Mouse (Mus musculus) megakaryocyte, embryonic 14.5 days (primary cell): ENCODE measurements around the gene Ttc21a. TPM values are rescaled to one million over a fixed set of nuclear protein-coding genes. Genes with fewer than 3 reads are reported as not detected.

Experiments
- H3K27me3 ChIP-seq: replicated peaks from 2 replicates; pipeline ENCODE3; 2012; ENCODE audit warnings: inconsistent platforms
- H3K36me3 ChIP-seq: replicated peaks from 2 replicates; pipeline ENCODE3; 2012; ENCODE audit warnings: low read length, inconsistent platforms, mixed read lengths
- H3K4me1 ChIP-seq: 2 replicates; pipeline ENCODE4 v1.6.1; 2012; ENCODE audit warnings: inconsistent platforms
- H3K4me3 ChIP-seq: replicated peaks from 2 replicates; pipeline ENCODE3; 2012; ENCODE audit warnings: moderate library complexity, mild to moderate bottlenecking, inconsistent platforms
- H3K9me3 ChIP-seq: 2 replicates; pipeline ENCODE4 v1.6.1; 2012; ENCODE audit warnings: inconsistent platforms
- FLI1 ChIP-seq: IDR thresholded peaks from 2 replicates; pipeline ENCODE4 v1.6.1; 2012; ENCODE audit warnings: low read length, inconsistent platforms, mixed read lengths
- GATA1 ChIP-seq: IDR thresholded peaks from 3 replicates; pipeline ENCODE4 v1.6.1; 2012; ENCODE audit warnings: mixed read lengths, low read length, inconsistent platforms, borderline replicate concordance
- polyA plus RNA-seq: library from polyadenylated mRNA; stranded (reverse); fragments of >175 nt; gene quantifications from 2 replicates; pipeline ENCODE4 v1.2.3, GENCODE M21; 2012; ENCODE audit warnings: low replicate concordance; ENCODE audit not compliant: insufficient read depth

Gene Ttc21a
- polyA plus RNA-seq, 1 experiment: 0.26 TPM

DNA sequence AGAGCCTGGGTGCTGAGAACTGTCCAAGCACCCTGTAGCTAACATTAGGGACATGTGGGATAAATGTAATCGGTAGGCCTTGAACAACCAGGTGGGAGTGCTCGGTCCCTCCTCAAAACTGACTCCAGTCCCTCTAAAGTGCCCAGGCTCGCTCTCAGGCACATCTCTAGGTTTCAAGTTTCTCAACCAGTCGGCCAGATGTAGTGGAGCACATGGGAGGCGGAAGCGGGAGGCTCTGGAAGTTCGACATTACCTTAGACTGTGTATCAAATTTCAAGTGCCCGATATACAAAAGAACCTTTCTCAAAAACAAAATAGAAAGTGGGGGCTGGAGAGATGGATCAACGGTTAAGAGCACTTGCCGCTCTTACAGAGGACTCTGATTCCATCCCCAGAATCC lies 2.2 kb downstream of the Ttc21a start:
- TF ChIP-seq GATA1 (no peak), FLI1 (no peak)
- no peak overlapping the region for H3K4me3 ChIP-seq
- H3K9me3 ChIP-seq: no peaks in the 10 kb centered on the region
- H3K27me3 ChIP-seq: peaks cover 13% of the 10 kb centered on the region
- peaks cover 83% of the 10 kb centered on the region for H3K4me1 ChIP-seq
- peaks cover 4% of the 10 kb centered on the region for H3K36me3 ChIP-seq

DNA sequence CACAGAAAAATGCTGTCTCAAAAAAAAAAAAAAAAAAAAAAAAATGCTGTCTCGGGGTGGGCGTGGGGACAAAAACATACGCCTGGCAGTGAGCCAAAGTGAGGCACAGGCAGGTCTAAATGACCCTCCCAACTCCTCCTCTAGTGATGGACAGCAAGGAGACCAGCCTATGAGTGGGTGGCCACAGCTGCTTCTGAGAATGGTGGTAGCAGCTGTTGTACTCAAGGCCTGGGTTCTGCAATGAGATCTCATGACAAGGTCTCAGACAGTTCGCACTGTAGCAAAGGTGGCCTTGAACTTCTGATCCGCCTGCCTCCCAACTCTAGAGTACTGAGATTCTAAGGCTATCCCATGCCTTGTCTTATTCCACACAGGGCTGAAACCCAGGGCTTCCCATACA lies 4.0 kb downstream of the Ttc21a start:
- Histone ChIP-seq H3K9me3 (no peaks in the 10 kb centered on the region), H3K4me1 (peaks cover 89% of the 10 kb centered on the region), H3K27me3 (peaks cover 13% of the 10 kb centered on the region), H3K36me3 (no peaks in the 10 kb centered on the region), H3K4me3 (no peak overlapping the region)
- TF ChIP-seq GATA1: no peak
- TF ChIP-seq FLI1: no peak

DNA sequence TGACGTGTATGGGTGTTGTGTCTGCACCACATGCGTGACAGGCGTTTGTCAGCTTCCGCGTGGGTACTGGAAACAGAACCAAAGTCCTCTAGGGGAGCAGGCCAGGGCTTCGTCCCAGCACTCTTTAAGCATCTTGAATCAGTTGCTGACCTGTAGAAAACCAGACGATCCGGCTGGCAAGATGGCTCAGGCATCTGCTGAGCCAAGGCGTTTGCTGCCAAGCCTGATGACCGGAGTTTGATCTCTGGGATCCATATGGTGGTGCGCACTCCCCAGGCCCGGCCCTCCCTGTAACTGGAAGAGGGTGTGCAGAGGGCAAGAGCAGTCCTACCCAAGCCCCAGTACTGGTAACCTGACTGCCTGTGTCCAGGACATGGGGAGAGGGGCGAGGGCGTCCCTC lies 4.5 kb downstream of the Ttc21a start:
- no peak overlapping the region for H3K4me3 ChIP-seq
- H3K9me3 ChIP-seq: no peaks in the 10 kb centered on the region
- H3K4me1 ChIP-seq: peaks cover 89% of the 10 kb centered on the region
- H3K27me3 ChIP-seq: peaks cover 15% of the 10 kb centered on the region
- H3K36me3 ChIP-seq: no peaks in the 10 kb centered on the region
- TF ChIP-seq FLI1: no peak
- TF ChIP-seq GATA1: no peak

DNA sequence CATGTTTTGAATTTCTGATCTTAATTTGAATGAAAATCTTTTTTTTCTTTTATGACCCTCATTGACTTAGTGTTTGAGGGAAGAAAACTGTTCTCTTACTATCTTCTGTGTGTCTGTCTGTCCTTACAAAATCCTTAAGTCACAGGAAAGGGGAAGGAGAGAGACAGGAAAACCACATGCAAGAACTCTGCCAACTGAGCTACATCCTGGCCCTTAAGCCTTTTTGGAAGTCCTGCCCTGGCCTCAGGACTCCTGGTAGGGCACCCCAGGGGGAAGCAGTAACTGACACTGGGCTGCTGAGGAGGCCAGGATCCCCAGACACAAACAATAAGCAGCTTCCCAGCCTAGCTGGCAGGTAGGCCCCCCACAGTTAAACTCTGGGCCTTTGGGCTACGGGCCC lies 5.9 kb downstream of the Ttc21a start:
- no peak for TF ChIP-seq GATA1
- no peak for TF ChIP-seq FLI1
- peaks cover 12% of the 10 kb centered on the region for H3K27me3 ChIP-seq

DNA sequence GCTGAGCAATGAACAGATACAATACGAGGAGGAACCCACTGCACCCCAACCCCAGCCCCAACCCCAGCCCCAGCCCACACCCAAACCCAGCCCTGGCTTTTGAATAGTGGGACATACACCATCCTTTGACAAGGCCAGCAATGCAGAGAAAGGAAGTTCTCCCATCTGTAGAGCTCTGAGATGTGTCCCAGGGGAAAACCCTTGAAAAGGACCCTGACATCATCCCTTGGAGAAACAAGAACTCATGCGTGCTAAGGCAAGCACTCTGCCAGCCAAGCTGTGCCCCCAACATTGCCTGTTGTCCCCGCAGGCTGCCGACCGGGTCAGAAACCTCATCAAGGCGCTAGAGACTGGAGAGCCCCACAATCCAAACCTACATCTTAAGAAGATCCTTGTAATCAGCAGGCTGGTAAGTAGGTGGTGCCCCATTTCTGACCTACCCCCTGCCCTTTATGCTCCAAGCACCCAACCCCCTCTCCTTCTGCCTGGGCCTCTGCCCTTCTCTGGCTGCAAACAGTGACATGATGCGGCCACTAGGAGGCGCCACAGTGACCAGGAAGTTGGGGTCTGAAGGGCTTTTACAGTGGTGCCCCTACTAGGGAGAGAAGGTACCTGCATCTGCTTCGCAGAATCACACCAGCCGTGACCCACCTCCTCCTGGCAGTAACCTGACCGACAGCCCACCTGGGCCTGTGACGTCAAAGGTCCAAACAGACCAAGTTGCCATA lies 7.9 kb downstream of the Ttc21a start:
- TF ChIP-seq FLI1: no peak
- TF ChIP-seq GATA1: no peak
- H3K4me1 ChIP-seq: peaks cover 83% of the 10 kb centered on the region
- H3K9me3 ChIP-seq: no peaks in the 10 kb centered on the region
- no peaks in the 10 kb centered on the region for H3K36me3 ChIP-seq
- peaks cover 5% of the 10 kb centered on the region for H3K27me3 ChIP-seq
- H3K4me3 ChIP-seq: no peak overlapping the region

More for the DNA sequence above, 5.9 kb downstream of the Ttc21a start:
- H3K4me1 ChIP-seq: peaks cover 79% of the 10 kb centered on the region
- no peaks in the 10 kb centered on the region for H3K9me3 ChIP-seq
- no peaks in the 10 kb centered on the region for H3K36me3 ChIP-seq
- H3K4me3 ChIP-seq: peak overlapping the region; percentile 71

DNA sequence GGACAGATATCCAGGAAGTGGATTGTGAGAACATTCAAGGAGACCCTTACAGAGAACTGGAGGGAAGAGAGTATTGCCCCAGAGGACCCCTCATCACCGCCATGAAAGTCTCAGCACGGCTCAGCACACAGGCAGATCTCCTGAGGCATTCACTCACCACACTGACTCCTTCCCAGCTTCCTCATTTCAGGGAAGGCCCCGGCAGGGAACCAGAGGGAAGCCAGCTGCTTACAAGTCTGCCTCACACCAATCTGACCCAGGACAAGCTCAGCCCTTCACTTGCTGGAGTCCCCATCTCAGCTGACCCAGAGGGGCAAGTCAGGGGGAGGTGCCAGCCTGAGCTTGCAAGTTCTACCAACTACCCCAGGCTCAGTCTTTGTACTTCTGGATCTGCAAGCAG lies 11.4 kb downstream of the Ttc21a start:
- Histone ChIP-seq H3K9me3 (no peaks in the 10 kb centered on the region), H3K27me3 (peaks cover 19% of the 10 kb centered on the region), H3K4me3 (no peak overlapping the region), H3K36me3 (no peaks in the 10 kb centered on the region), H3K4me1 (peaks cover 56% of the 10 kb centered on the region)
- TF ChIP-seq GATA1 (no peak), FLI1 (no peak)

DNA sequence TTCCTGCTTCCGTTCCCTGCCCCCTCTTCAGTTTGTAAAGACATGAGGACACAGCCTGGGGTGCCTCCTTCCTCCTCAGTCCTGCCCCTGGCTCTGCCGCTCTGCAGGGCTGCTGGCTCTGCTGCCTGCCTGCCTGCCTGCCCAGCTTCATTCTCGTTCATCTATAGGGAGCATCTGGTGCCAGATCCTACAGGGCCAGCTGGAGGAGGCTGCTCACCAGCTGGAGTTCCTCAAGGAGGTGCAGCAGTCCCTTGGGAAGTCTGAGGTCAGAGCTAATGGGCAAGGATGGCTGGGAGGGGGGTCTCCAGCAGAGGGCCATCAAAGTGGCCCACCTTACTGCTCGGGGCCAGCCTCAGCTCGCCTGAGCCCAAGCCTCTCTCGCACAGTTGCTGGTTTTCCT lies 13.0 kb downstream of the Ttc21a start:
- peaks cover 22% of the 10 kb centered on the region for H3K27me3 ChIP-seq
- peaks cover 59% of the 10 kb centered on the region for H3K4me1 ChIP-seq
- peaks cover 3% of the 10 kb centered on the region for H3K36me3 ChIP-seq
- H3K9me3 ChIP-seq: no peaks in the 10 kb centered on the region
- TF ChIP-seq FLI1 (no peak), GATA1 (no peak)
- no peak overlapping the region for H3K4me3 ChIP-seq

DNA sequence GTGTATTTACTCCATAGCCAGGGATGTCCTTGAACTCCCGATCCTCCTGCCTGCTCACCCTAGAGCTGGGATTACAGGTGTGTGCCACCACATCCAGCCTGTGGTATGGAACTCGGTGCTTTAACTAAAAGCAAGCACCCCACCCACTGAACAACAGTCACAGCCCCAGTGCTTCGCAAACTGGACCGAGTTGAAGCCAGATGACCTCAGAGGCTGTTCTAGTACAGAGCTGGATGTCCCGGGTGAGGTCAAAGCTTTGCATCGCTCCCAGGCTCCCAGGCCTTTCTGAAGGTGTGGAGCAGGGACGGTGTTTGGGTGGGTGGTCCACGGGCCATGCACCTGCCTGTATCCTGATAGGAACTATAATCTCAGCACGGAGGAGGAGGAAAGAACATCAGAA lies 14.0 kb downstream of the Ttc21a start:
- Histone ChIP-seq H3K36me3 (peaks cover 3% of the 10 kb centered on the region), H3K27me3 (peaks cover 22% of the 10 kb centered on the region), H3K9me3 (no peaks in the 10 kb centered on the region), H3K4me1 (peaks cover 59% of the 10 kb centered on the region), H3K4me3 (no peak overlapping the region)
- TF ChIP-seq GATA1 (no peak), FLI1 (no peak)

DNA sequence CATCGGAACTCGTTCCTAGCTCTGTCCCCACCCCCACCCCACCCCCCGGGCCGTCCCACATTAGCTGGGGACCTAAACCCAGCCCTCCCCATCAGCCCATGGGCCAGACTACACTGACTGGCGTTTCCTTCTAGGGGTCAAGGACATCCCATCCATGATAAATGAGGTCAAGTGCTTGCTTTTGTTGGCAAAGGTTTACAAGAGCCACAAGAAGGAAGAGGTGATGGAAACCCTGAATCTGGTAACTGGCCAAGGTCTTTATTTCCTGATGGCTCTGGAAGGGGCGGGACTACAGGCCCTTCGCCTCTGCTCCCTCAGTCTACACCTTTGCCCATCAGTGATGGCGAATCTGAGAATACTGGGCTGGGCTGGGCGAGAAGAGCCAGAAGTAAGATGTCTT lies 21.4 kb downstream of the Ttc21a start:
- no peaks in the 10 kb centered on the region for H3K9me3 ChIP-seq
- H3K4me1 ChIP-seq: peaks cover 61% of the 10 kb centered on the region
- H3K27me3 ChIP-seq: peaks cover 19% of the 10 kb centered on the region
- TF ChIP-seq FLI1 (no peak), GATA1 (no peak)
- H3K36me3 ChIP-seq: peaks cover 3% of the 10 kb centered on the region
- H3K4me3 ChIP-seq: no peak overlapping the region

DNA sequence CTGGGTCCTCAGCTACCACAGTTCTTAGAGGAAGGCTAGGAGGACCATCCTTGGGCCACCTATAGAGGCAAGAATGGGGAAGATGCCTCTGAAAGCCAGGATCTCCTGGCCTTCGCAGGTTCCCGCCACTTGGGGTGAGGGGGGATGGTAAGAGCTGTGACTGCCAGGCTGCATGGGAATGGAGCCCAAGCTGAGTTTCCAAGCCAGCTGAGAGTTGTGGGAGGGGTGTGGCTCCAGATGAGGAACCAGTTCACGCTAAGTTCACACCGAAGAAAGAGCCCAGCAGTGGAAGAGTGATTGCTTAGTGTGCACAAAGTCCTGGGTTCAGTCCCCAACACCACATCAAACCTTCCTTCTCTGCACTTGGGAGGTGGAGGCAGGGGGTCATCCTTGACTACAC lies 24.8 kb downstream of the Ttc21a start:
- Histone ChIP-seq H3K36me3 (peaks cover 6% of the 10 kb centered on the region), H3K9me3 (no peaks in the 10 kb centered on the region), H3K4me1 (peaks cover 57% of the 10 kb centered on the region), H3K4me3 (no peak overlapping the region), H3K27me3 (peaks cover 15% of the 10 kb centered on the region)
- TF ChIP-seq FLI1 (no peak), GATA1 (no peak)

DNA sequence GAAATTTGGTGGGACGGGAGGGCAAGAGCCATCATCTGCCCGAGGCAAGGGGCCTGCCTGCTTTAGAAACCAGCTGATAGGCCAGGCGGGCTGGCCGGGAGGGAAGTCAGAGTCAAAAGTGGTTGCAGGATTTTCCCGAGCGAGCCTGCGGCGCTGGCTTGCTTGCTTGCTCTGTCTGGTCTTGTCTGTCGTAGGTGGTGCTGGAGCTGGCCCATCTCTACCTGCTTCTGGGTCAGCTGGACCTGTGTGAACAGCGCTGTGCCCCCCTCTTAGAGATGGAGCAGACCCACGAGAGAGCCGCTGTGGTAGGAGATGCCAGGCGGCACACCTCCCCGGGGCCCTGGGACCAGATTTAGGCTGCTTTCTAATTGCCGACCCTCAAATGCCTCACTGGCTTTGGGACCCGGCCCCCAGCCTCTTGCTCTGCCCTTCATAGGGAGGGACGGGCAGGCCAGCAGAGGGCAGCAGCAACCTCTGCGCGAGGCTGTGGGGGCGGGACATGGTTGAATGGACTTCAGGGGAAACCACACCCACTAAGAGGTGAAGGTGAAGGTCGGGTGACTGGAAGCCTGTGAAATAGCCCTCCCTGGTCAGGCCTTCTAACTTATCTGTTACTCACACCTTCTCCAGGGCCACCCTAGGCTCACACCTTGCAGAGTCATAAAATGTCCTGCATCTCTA lies 25.7 kb downstream of the Ttc21a start:
- H3K27me3 ChIP-seq: peaks cover 15% of the 10 kb centered on the region
- H3K9me3 ChIP-seq: no peaks in the 10 kb centered on the region
- H3K36me3 ChIP-seq: peaks cover 6% of the 10 kb centered on the region
- H3K4me1 ChIP-seq: peaks cover 62% of the 10 kb centered on the region
- peak overlapping the region; percentile 44 for H3K4me3 ChIP-seq
- TF ChIP-seq FLI1 (no peak), GATA1 (no peak)
